Mouse (Mus musculus) small intestine, adult 2 months (tissue): ENCODE results near the gene Ifit2. TPM values are rescaled to one million over a fixed set of nuclear protein-coding genes. Genes with fewer than 3 reads are reported as not detected.
"Not testable (repeated sequence)": the region's sequence is repeated elsewhere in the genome, so short reads cannot be mapped to it uniquely, and the experiment has no call there.

Source experiments
- H3K27ac ChIP-seq: fragments of 200-500 bp; 2 replicates; pipeline ENCODE4 v1.5.1; 2012; ENCODE audit warnings: low read depth, low read length, control low read depth, inconsistent platforms; ENCODE audit not compliant: insufficient read depth
- H3K27me3 ChIP-seq: fragments of 200-500 bp; 2 replicates; pipeline ENCODE4 v1.6.1; 2012; ENCODE audit warnings: mild to moderate bottlenecking, moderate library complexity, low read length, inconsistent platforms; ENCODE audit not compliant: control insufficient read depth, insufficient read depth
- H3K36me3 ChIP-seq: fragments of 200-500 bp; 2 replicates; pipeline ENCODE4 v1.6.1; 2012; ENCODE audit warnings: mild to moderate bottlenecking, low read length, control low read depth, inconsistent platforms; ENCODE audit not compliant: control insufficient read depth, insufficient read depth
- H3K4me1 ChIP-seq: fragments of 200-500 bp; 2 replicates; pipeline ENCODE4 v1.6.1; 2012; ENCODE audit warnings: low read length, inconsistent platforms, mixed read lengths; ENCODE audit not compliant: control insufficient read depth, insufficient read depth, insufficient read length
- H3K4me3 ChIP-seq: fragments of 200-500 bp; 2 replicates; pipeline ENCODE4 v1.5.1; 2012; ENCODE audit warnings: low read depth, mild to moderate bottlenecking, control low read depth, inconsistent platforms, low read length, moderate library complexity
- CTCF ChIP-seq: fragments of 200-500 bp; IDR thresholded peaks from 2 replicates; pipeline ENCODE4 v1.5.1; 2012; ENCODE audit warnings: low read depth, mild to moderate bottlenecking, control low read depth, inconsistent platforms, low read length, moderate library complexity, mixed read lengths; ENCODE audit not compliant: insufficient replicate concordance, insufficient read length; ENCODE audit errors: extremely low read depth
- POLR2A ChIP-seq: fragments of 200-500 bp; IDR thresholded peaks from 2 replicates; pipeline ENCODE4 v1.6.1; 2012; ENCODE audit warnings: low read depth, mild to moderate bottlenecking, control low read depth, inconsistent platforms, low read length, moderate library complexity
- WGBS: fragments of 180-500 bp; shearing (Covaris S2); methylation state at CpG from one replicate; pipeline ENCODE4 v1.1.7; 2018; 5-methylcytosine and 5-hydroxymethylcytosine counted together
- polyA plus RNA-seq: library from polyadenylated mRNA; depleted of rRNA; stranded (reverse); fragments of >200 nt; gene quantifications from 2 replicates; pipeline ENCODE4 v1.2.3, GENCODE M21; 2012

Ifit2 gene
- polyA plus RNA-seq, 1 experiment = 0.25 TPM

GRCm38 (mm10) chr19:34593456-34593855 lies 43.0 kb downstream of the Ifit2 start:
- no peaks in the 10 kb centered on the region for H3K27me3 ChIP-seq
- H3K4me1 ChIP-seq = peaks cover 6% of the 10 kb centered on the region; the same call in 1 of the 2 replicates
- no peak overlapping the region for H3K27ac ChIP-seq
- no peak overlapping the region for H3K4me3 ChIP-seq
- TF ChIP-seq CTCF (no peak), POLR2A (no peak)
- 0 out of 2 replicates have a peak, but pooled peaks cover 3% of the 10 kb centered on the region for H3K36me3 ChIP-seq
- 92% methylated on average over 2 of the region's 2 CpGs for WGBS

GRCm38 (mm10) chr19:34594523-34594922 lies 44.0 kb downstream of the Ifit2 start:
- H3K36me3 ChIP-seq, H3K4me1 ChIP-seq, H3K27me3 ChIP-seq, H3K27ac ChIP-seq, H3K4me3 ChIP-seq: not testable (repeated sequence)
- WGBS = 88% methylated on average over 3 of the region's 3 CpGs

- Histone ChIP-seq H3K27ac (no peak overlapping the region), H3K4me1 (peaks cover 7% of the 10 kb centered on the region; the same call in 1 of the 2 replicates), H3K36me3 (0 out of 2 replicates have a peak, but pooled peaks cover 3% of the 10 kb centered on the region), H3K27me3 (no peaks in the 10 kb centered on the region), H3K4me3 (no peak overlapping the region)
- TF ChIP-seq POLR2A (no peak), CTCF (no peak)
Observed at GRCm38 (mm10) chr19:34596811-34597210, 46.3 kb downstream of the Ifit2 start.

- H3K36me3 ChIP-seq = 0 out of 2 replicates have a peak, but pooled peaks cover 3% of the 10 kb centered on the region
- peaks cover 16% of the 10 kb centered on the region; the same call in 1 of the 2 replicates for H3K4me1 ChIP-seq
- H3K4me3 ChIP-seq = peak overlapping the region; percentile 16; the same call in 1 of the 2 replicates
- TF ChIP-seq CTCF (no peak), POLR2A (no peak)
- H3K27ac ChIP-seq = no peak overlapping the region
- WGBS = 51% methylated on average over 2 of the region's 2 CpGs
- H3K27me3 ChIP-seq = no peaks in the 10 kb centered on the region
Observed at GRCm38 (mm10) chr19:34598341-34598740, 47.8 kb downstream of the Ifit2 start.

- H3K27ac ChIP-seq, H3K4me3 ChIP-seq, H3K27me3 ChIP-seq, H3K36me3 ChIP-seq: not testable (repeated sequence)
- H3K4me1 ChIP-seq = peaks cover 16% of the 10 kb centered on the region; the same call in 1 of the 2 replicates
Observed at GRCm38 (mm10) chr19:34599250-34599649, 48.8 kb downstream of the Ifit2 start.

- not testable (repeated sequence) for H3K27me3 ChIP-seq, H3K36me3 ChIP-seq, H3K4me3 ChIP-seq
- H3K27ac ChIP-seq = peak within 1 kb of the TSS; percentile 94
- peaks cover 20% of the 10 kb centered on the region; the same call in 1 of the 2 replicates for H3K4me1 ChIP-seq
- WGBS = 19% methylated on average over 1 of the region's 1 CpGs
Observed at GRCm38 (mm10) chr19:34601888-34602287, 51.4 kb downstream of the Ifit2 start, which contains the start of gene Ifit1bl1. Gene Ifit1bl1, minus strand, starts transcription at chr19:34601956.

- TF ChIP-seq CTCF (no peak), POLR2A (no peak)
- no peak overlapping the region for H3K4me3 ChIP-seq
- H3K4me1 ChIP-seq = peaks cover 15% of the 10 kb centered on the region; the same call in 1 of the 2 replicates
- no peak overlapping the region for H3K27ac ChIP-seq
- no peaks in the 10 kb centered on the region for H3K36me3 ChIP-seq
- H3K27me3 ChIP-seq = no peaks in the 10 kb centered on the region
- WGBS = 86% methylated on average over 3 of the region's 3 CpGs
Observed at GRCm38 (mm10) chr19:34605472-34605871, 55.0 kb downstream of the Ifit2 start.

- not testable (repeated sequence) for H3K4me3 ChIP-seq, H3K36me3 ChIP-seq, H3K4me1 ChIP-seq, H3K27me3 ChIP-seq
- H3K27ac ChIP-seq = peak within 1 kb of the TSS; percentile 94
- WGBS = 11% methylated on average over 4 of the region's 4 CpGs
Observed at GRCm38 (mm10) chr19:34607237-34608051, 57.0 kb downstream of the Ifit2 start, which contains the start of gene Ifit3b. Gene Ifit3b, plus strand, starts transcription at chr19:34607970.

GRCm38 (mm10) chr19:34610118-34610517 lies 59.6 kb downstream of the Ifit2 start:
- H3K27ac ChIP-seq, H3K36me3 ChIP-seq, H3K4me1 ChIP-seq, H3K4me3 ChIP-seq, H3K27me3 ChIP-seq: not testable (repeated sequence)
- 78% methylated on average over 3 of the region's 3 CpGs for WGBS

- H3K36me3 ChIP-seq, H3K4me1 ChIP-seq, H3K4me3 ChIP-seq, H3K27ac ChIP-seq, H3K27me3 ChIP-seq: not testable (repeated sequence)
- WGBS = 86% methylated on average over 7 of the region's 11 CpGs
Observed at GRCm38 (mm10) chr19:34612243-34613001, 61.9 kb downstream of the Ifit2 start.
